Mouse (Mus musculus) left cerebral cortex, adult 6 months (tissue): ENCODE results near the gene Tmem38a. TPM values are rescaled to one million over a fixed set of nuclear protein-coding genes. Genes with fewer than 3 reads are reported as not detected.

Experiments used
- long read RNA-seq, 2 experiments: library from polyadenylated mRNA; unstranded; transcript quantifications; one replicate each; pipeline ENCODE4 v2.0.0; 2019 to 2020
- polyA plus RNA-seq: library from polyadenylated mRNA; unstranded; fragments of <200 nt; fragmentation: Nextera tagmentation; gene quantifications from 2 replicates; pipeline ENCODE4 v1.2.3, GENCODE M21; 2021

The Tmem38a gene
- 93.1 and 106 TPM in 2 replicates for polyA plus RNA-seq
- long read RNA-seq, experiment 1, transcript Tmem38a-201 (6 exons, 2,124 nt) = major isoform, 616 of 795 reads
- long read RNA-seq, experiment 1, partial matches to known transcripts = 31 of 795 reads
- long read RNA-seq, experiment 1, other reads (novel, unspliced or antisense) = 144 of 795 reads
- long read RNA-seq, experiment 2, transcript Tmem38a-201 (6 exons, 2,124 nt) = major isoform, 115 of 160 reads
- long read RNA-seq, experiment 2, partial matches to known transcripts = 30 of 160 reads
- long read RNA-seq, experiment 2, other reads (novel, unspliced or antisense) = 15 of 160 reads

DNA sequence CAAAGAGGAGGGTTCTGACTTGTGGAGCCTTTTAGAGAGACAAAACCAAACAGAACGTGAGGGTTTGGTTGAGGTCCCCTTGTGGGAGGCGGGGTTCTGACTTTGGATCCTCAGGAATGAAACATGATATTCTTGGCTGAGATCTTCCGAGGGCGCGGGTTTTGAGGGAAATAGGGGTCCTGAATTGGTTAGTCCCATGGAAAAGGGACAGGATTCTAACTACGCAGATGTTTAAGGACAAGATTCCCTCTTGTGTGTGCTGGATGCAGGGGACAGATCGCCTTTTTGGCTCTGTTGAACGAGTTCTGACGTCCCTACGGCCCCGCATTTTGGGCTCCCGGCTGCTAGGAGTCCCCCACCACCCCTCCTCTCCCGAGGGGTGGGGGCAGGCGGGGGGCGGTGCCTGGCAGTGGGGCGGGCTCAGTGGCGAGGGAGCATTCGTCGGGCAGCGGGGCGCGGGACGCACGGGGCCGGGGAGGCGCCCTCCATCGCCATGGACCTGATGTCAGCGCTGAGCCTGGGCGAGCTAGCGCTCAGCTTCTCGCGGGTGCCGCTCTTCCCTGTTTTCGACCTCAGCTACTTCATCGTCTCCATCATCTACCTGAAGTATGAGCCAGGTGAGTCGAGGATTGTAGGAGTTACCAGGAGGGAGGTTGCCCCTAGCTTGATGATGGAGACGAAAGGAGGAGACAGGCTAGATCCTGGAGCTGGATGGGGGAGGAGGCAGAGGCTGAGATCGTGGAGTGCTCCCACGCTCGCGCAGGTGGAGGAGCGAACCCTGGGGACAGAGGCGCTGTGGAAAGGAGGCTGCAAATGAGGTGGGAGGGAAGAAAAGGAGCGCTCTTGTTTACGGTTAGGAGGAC, at the start of gene Tmem38a:
Tmem38a (plus strand) TSS at position 445 of the 863 bp plus-strand sequence.

DNA sequence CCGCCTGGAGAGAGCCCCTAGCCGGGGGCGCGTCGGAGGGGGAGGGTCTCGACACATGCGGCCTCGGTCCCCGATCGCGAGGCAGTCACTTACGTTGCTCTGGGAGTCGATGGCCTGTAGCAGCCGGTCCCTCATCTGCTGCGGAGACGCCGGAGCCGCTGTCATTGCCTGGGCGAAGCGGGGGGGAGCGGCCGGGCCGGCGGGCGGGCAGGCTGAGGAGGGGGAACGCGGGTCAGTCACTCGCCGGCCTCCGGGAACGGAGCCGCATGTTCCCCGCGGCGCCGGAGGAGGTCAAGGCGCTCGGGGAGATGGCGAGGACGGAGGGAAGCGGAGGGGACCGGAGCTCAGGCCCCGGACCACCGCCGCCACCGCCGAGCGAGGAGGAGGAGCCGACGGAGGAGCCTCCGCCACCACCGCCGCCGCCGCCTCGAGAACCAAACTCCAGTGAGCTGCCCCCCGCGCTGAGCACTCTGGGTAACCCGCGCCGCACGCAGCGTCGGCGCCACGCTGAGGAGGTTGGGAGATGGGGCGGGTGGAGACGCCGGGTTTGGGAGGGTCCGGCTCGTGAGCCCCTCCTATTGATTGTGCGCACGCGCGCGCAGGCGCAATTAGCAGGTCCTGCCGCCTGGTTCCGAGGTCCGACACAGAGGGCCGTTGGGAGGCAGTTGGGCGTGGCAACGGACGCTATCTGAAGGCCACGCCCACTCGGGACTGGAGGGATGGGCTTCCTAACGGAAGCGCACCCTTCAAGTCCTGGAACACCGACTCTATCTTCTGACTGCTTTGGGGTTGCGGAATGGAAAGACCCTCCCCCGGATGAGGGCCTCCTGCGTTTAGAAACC, 23.8 kb upstream of the Tmem38a start, which contains the start of gene Med26:
Med26 (minus strand) TSS at position 469 of the 842 bp plus-strand sequence.

DNA sequence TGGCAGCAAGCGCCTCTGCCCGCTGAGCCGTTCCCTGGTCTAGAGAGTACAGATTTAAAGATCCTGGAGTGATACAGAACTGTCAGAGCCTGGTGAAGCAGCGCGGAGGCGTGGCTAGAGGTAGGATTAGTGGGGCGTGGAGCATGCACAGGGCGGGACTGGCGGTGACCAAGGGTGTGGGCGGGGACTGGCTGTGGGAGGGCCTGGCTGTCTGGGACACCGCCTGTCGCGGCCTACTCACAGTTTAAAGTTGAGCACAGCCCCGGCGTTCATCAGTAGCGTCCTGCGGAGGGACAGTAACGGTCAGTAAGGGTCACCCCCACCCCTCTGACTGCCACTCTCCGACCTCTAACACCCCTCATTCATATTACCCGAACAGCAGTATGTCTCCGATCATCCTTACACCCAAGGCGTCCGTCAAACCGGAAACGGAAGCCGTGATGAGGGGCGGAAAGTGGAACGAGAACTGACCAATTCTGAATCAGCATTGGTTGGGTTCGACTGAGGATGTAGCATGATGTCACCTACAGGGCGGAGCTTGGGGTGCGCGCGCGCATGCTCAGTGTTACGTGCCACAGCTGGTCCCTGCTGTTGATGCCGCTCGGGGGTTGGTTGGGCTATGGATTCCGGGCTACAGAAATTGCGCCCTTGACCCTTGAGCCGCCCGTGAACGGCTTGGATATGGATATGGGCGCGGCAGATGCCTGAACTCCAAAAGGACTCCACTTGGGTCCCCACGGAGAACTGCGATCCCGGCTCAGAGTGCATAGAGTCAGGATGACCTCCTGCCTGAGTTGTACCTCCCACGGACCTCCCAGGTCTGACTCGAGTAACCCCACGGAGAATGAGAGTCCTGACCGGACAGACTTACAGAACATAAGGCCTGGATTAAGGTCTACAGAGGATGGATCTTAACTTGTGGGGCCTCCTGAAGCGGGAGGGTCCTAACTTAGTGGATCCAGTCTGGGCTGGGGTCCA, 933 bp upstream of the Tmem38a start, which contains the start of gene Smim7:
Smim7 (minus strand) TSS at position 456 of the 978 bp plus-strand sequence.

Other genes with a start within 250 kb of the Tmem38a start
- 19.7 and 21.9 TPM in 2 replicates for gene Eps15l1, start 150.6 kb upstream of the Tmem38a start, polyA plus RNA-seq
- 1.0 and 1.5 TPM in 2 replicates for gene Calr3, start 128.2 kb upstream of the Tmem38a start, polyA plus RNA-seq
- gene 1700030K09Rik, start 128.2 kb upstream of the Tmem38a start, polyA plus RNA-seq = 6.7 and 7.6 TPM in 2 replicates
- gene Cherp, start 96.8 kb upstream of the Tmem38a start, polyA plus RNA-seq = 16.7 and 33.9 TPM in 2 replicates
- 4.6 and 5.0 TPM in 2 replicates for gene Slc35e1, start 79.4 kb upstream of the Tmem38a start, polyA plus RNA-seq
- 2.9 and 7.0 TPM in 2 replicates for gene Med26, start 23.8 kb upstream of the Tmem38a start, polyA plus RNA-seq
- gene Smim7, start 967 bp upstream of the Tmem38a start, polyA plus RNA-seq = 97.9 and 129 TPM in 2 replicates
- 4.0 and 5.1 TPM in 2 replicates for gene Nwd1, start 74.7 kb downstream of the Tmem38a start, polyA plus RNA-seq
- 43.6 and 50.6 TPM in 2 replicates for gene Sin3b, start 151.2 kb downstream of the Tmem38a start, polyA plus RNA-seq
- 0.15 TPM in 1 of 2 replicates, not detected in the other for gene F2rl3, start 189.8 kb downstream of the Tmem38a start, polyA plus RNA-seq